Mouse (Mus musculus): ENCODE measurements around the gene Ppat.

Gene Ppat

DNA sequence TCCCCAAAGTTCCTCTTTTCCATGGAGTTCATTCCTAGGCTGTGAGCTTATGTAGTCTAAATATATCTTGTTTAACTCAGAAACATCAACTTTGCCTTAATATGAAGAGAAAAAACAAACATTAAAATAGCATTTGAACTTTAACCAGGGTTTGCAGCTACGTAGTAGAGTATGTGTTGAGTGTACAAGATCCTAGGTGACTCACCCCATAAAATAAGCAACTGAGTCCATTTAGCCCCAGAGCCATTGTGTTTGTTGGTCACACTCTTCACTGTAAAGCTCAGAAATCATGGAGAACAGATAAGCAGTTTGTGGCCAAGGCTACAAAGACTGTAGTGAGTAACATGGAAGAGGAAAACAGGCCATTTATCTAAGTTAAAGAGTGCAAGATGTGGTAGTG lies 67.3 kb downstream of the Ppat start:
- no peak for DNase-seq (ENCODE audit: low read depth, low spot score)

DNA sequence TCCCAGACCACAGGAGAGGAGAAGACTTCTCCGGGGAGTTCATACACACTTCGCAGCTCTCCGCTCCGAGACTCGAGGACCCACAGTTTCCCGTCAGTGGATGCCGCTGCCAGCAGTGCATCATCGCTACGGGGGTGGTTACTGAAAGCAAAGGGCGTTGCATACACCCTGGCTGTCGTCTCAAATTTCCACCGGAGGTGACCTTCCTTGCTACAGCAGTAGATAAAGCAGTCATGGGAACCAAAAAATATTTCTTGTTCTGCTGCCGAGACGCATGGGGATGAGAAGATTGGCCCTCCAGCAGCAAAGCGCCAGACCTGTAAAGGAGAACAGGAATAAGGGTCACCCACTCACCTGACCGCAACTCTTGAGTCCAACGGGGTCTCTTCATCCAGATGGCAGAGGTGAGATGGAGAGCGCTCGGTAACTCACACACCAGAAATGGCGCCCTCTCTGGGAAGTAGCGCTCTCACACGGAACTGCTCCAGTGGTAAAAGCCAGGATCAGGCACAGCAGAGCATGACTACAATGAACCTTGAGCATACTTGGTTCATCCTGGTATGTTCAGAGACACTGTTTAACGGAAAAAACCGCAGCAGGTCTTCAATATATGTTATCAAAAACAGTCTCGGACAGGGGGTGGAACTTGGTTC lies 75.1 kb downstream of the Ppat start:
- DNase-seq (ENCODE audit: low read depth, low spot score), result no peak

DNA sequence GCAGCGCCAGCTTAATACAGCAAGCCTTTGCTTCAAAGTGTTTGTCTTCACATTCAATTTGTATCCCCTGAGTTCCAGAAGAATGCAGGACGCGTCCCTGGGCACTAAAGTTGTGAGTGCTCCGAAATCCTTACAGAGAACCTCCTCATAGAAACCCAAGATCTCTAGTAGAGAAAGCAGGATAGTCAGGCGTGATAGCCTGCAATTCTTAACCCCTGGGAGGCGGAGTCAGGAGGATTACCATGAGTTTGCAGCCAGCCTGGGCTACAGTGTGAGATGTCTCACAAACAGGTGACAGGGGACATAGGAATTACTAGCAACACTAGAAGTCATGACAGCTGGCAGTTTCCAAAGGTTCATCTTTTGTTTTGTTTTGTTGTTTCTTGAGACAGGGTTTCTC lies 81.8 kb downstream of the Ppat start:
- DNase-seq (ENCODE audit: low read depth, low spot score), result no peak

GRCm38 (mm10) chr5:76868693-76869286 lies 82.6 kb downstream of the Ppat start:
- DNase-seq (ENCODE audit: low read depth, low spot score), result no peak

GRCm38 (mm10) chr5:76866819-76867218 lies 84.6 kb downstream of the Ppat start:
- no peak for DNase-seq (ENCODE audit: low read depth, low spot score)
